Mouse (Mus musculus): ENCODE data around the gene Thtpa. TPM values are rescaled to one million over a fixed set of nuclear protein-coding genes. Genes with fewer than 3 reads are reported as not detected.

Thtpa gene
- polyA plus RNA-seq, 1 experiment from 2014 or later, result 22.8 TPM

GRCm38 (mm10) chr14:55126521-55126920, 31.9 kb downstream of the Thtpa start:
- DNase-seq (ENCODE audit: low spot score), result no peak
- peaks cover 7% of the 10 kb centered on the region for H3K4me1 ChIP-seq
- H3K36me3 ChIP-seq (replicated peaks), result no peaks in the 10 kb centered on the region
- no peak overlapping the region for H3K4me3 ChIP-seq
- 86% methylated on average over 7 of the region's 7 CpGs for WGBS
- 0 out of 2 replicates have a peak, but pooled peaks cover 5% of the 10 kb centered on the region for H3K27me3 ChIP-seq (replicated peaks; ENCODE audit: low read depth, poor library complexity, severe bottlenecking)
- no peak overlapping the region for H3K27ac ChIP-seq (replicated peaks)
- H3K9me3 ChIP-seq, result no peaks in the 10 kb centered on the region

- Histone ChIP-seq H3K4me1 (peaks cover 11% of the 10 kb centered on the region), H3K9me3 (no peaks in the 10 kb centered on the region), H3K27ac (replicated peaks) (no peak overlapping the region), H3K27me3 (replicated peaks; ENCODE audit: low read depth, poor library complexity, severe bottlenecking) (no peaks in the 10 kb centered on the region), H3K4me3 (no peak overlapping the region), H3K36me3 (replicated peaks) (no peaks in the 10 kb centered on the region)
- WGBS, result 71% methylated on average over 8 of the region's 8 CpGs
- no peak for DNase-seq (ENCODE audit: low spot score)
These were observed 41.1 kb downstream of the Thtpa start for GRCm38 (mm10) chr14:55135676-55136075.

- H3K27ac ChIP-seq (replicated peaks), result no peak overlapping the region
- H3K27me3 ChIP-seq (replicated peaks; ENCODE audit: low read depth, poor library complexity, severe bottlenecking), result no peaks in the 10 kb centered on the region
- no peak for DNase-seq (ENCODE audit: low spot score)
- WGBS, result 49% methylated on average over 7 of the region's 7 CpGs
- H3K36me3 ChIP-seq (replicated peaks), result no peaks in the 10 kb centered on the region
- H3K4me1 ChIP-seq, result peaks cover 11% of the 10 kb centered on the region
- H3K9me3 ChIP-seq, result no peaks in the 10 kb centered on the region
- H3K4me3 ChIP-seq, result no peak overlapping the region
These were observed 44.7 kb downstream of the Thtpa start for GRCm38 (mm10) chr14:55139313-55139712.

GRCm38 (mm10) chr14:55146324-55146723, 51.7 kb downstream of the Thtpa start:
- H3K9me3 ChIP-seq, result no peaks in the 10 kb centered on the region
- no peaks in the 10 kb centered on the region for H3K4me1 ChIP-seq
- DNase-seq (ENCODE audit: low spot score), result no peak
- no peak overlapping the region for H3K4me3 ChIP-seq
- H3K36me3 ChIP-seq (replicated peaks), result no peaks in the 10 kb centered on the region
- no peaks in the 10 kb centered on the region for H3K27me3 ChIP-seq (replicated peaks; ENCODE audit: low read depth, poor library complexity, severe bottlenecking)
- 92% methylated on average over 1 of the region's 1 CpGs for WGBS
- no peak overlapping the region for H3K27ac ChIP-seq (replicated peaks)

DNA sequence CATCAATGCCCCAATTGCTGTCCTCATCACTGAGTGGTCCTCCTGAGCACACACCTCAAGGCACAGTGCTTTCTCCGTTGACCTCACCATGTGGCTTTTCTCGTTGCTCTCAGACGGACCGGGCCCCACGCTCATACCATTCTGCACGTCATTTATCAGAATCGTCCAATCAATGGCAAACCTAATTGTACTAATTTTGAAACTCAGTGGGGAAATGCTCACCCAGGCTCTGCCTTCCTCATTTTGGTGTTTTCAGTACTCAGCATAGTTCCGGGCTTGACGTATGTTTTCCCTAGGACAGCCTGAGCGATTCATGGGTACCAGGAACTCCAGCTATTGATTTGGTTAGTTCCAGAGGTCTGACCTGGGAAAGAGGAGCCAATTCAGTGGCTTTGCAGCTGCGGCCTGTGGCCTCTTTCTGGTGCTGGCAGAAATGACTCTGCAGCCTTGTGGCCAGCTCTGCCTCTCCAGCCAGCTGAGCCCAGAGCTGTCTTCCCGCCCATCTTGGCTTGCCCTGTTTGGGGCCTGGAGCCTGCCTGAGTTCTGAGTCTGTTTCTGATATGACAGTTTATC, 52.3 kb downstream of the Thtpa start:
- H3K9me3 ChIP-seq, result no peaks in the 10 kb centered on the region
- no peak overlapping the region for H3K4me3 ChIP-seq
- WGBS, result 88% methylated on average over 12 of the region's 12 CpGs
- no peak overlapping the region for H3K27ac ChIP-seq (replicated peaks)
- DNase-seq (ENCODE audit: low spot score), result no peak
- no peaks in the 10 kb centered on the region for H3K36me3 ChIP-seq (replicated peaks)
- no peaks in the 10 kb centered on the region for H3K4me1 ChIP-seq
- no peaks in the 10 kb centered on the region for H3K27me3 ChIP-seq (replicated peaks; ENCODE audit: low read depth, poor library complexity, severe bottlenecking)

GRCm38 (mm10) chr14:55148363-55148915, 53.9 kb downstream of the Thtpa start:
- no peaks in the 10 kb centered on the region for H3K4me1 ChIP-seq
- H3K9me3 ChIP-seq, result no peaks in the 10 kb centered on the region
- no peak overlapping the region for H3K27ac ChIP-seq (replicated peaks)
- 30% methylated on average over 5 of the region's 5 CpGs for WGBS
- no peak overlapping the region for H3K4me3 ChIP-seq
- H3K27me3 ChIP-seq (replicated peaks; ENCODE audit: low read depth, poor library complexity, severe bottlenecking), result no peaks in the 10 kb centered on the region
- DNase-seq (ENCODE audit: low spot score), result peak; percentile 70
- H3K36me3 ChIP-seq (replicated peaks), result no peaks in the 10 kb centered on the region

Other genes starting within 250 kb of the Thtpa start
- 20.3 and 22.1 TPM in 2 replicates for gene Homez, start 223.8 kb upstream of the Thtpa start, polyA plus RNA-seq (2016; fragmentation: Nextera tagmentation; extraction: Ambion mirVana)
- gene Ppp1r3e, start 217.2 kb upstream of the Thtpa start, polyA plus RNA-seq (2016; fragmentation: Nextera tagmentation; extraction: Ambion mirVana), result 0.56 and 0.60 TPM in 2 replicates
- 2.3 and 2.5 TPM in 2 replicates for gene Bcl2l2, start 211.4 kb upstream of the Thtpa start, polyA plus RNA-seq (2016; fragmentation: Nextera tagmentation; extraction: Ambion mirVana)
- 0.14 and 0.25 TPM in 2 replicates for gene Gm20521, start 211.3 kb upstream of the Thtpa start, polyA plus RNA-seq (2016; fragmentation: Nextera tagmentation; extraction: Ambion mirVana)
- gene Pabpn1, start 202.3 kb upstream of the Thtpa start, polyA plus RNA-seq (2016; fragmentation: Nextera tagmentation; extraction: Ambion mirVana), result 173 TPM in 2 replicates
- 41.4 and 45.7 TPM in 2 replicates for gene Slc22a17, start 181.7 kb upstream of the Thtpa start, polyA plus RNA-seq (2016; fragmentation: Nextera tagmentation; extraction: Ambion mirVana)
- gene Efs, start 168.7 kb upstream of the Thtpa start, polyA plus RNA-seq (2016; fragmentation: Nextera tagmentation; extraction: Ambion mirVana), result 42.4 and 42.9 TPM in 2 replicates
- 0.14 TPM in 1 of 2 replicates, not detected in the other for gene Il25, start 162.1 kb upstream of the Thtpa start, polyA plus RNA-seq (2016; fragmentation: Nextera tagmentation; extraction: Ambion mirVana)
- gene Cmtm5, start 158.5 kb upstream of the Thtpa start, polyA plus RNA-seq (2016; fragmentation: Nextera tagmentation; extraction: Ambion mirVana), result 2.2 and 2.7 TPM in 2 replicates
- gene Myh6, start 127.9 kb upstream of the Thtpa start, polyA plus RNA-seq (2016; fragmentation: Nextera tagmentation; extraction: Ambion mirVana), result 0.26 and 2.0 TPM in 2 replicates
- gene Gm17428, start 117.9 kb upstream of the Thtpa start, polyA plus RNA-seq (2016; fragmentation: Nextera tagmentation; extraction: Ambion mirVana), result not detected in 2 replicates
- 1.9 and 8.4 TPM in 2 replicates for gene Myh7, start 100.2 kb upstream of the Thtpa start, polyA plus RNA-seq (2016; fragmentation: Nextera tagmentation; extraction: Ambion mirVana)
- gene Ngdn, start 79.3 kb upstream of the Thtpa start, polyA plus RNA-seq (2016; fragmentation: Nextera tagmentation; extraction: Ambion mirVana), result 91.1 and 94.2 TPM in 2 replicates
- 6.1 and 6.8 TPM in 2 replicates for gene Zfhx2, start 2.5 kb upstream of the Thtpa start, polyA plus RNA-seq (2016; fragmentation: Nextera tagmentation; extraction: Ambion mirVana)
- 14.5 and 15.8 TPM in 2 replicates for gene Ap1g2, start 11.8 kb downstream of the Thtpa start, polyA plus RNA-seq (2016; fragmentation: Nextera tagmentation; extraction: Ambion mirVana)
- gene Jph4, start 22.2 kb downstream of the Thtpa start, polyA plus RNA-seq (2016; fragmentation: Nextera tagmentation; extraction: Ambion mirVana), result 0.45 and 0.81 TPM in 2 replicates
- gene Dhrs2, start 127.2 kb downstream of the Thtpa start, polyA plus RNA-seq (2016; fragmentation: Nextera tagmentation; extraction: Ambion mirVana), result not detected in 2 replicates